Mouse (Mus musculus) ES-Bruce4 (cell line): ENCODE data around the gene P2ry13. TPM values are rescaled to one million over a fixed set of nuclear protein-coding genes. Genes with fewer than 3 reads are reported as not detected.

ENCODE experiments used
- H3K27ac ChIP-seq: 2 replicates; pipeline ENCODE4 v1.5.1; 2012; ENCODE audit warnings: low read length, inconsistent platforms; ENCODE audit not compliant: insufficient read depth
- H3K27me3 ChIP-seq: 2 replicates; pipeline ENCODE4 v1.6.1; 2012; ENCODE audit warnings: mild to moderate bottlenecking, low read length, inconsistent platforms; ENCODE audit not compliant: control insufficient read depth, poor library complexity, insufficient read depth, severe bottlenecking
- H3K36me3 ChIP-seq: 2 replicates; pipeline ENCODE4 v1.6.1; 2012; ENCODE audit warnings: inconsistent platforms, mild to moderate bottlenecking, low read length, moderate library complexity; ENCODE audit not compliant: control insufficient read depth, poor library complexity, insufficient read depth, severe bottlenecking
- H3K4me1 ChIP-seq: one replicate; pipeline ENCODE4 v1.8.1; 2011; ENCODE audit warnings: low read length; ENCODE audit not compliant: control insufficient read depth, insufficient read depth
- H3K4me3 ChIP-seq: 2 replicates; pipeline ENCODE4 v1.5.1; 2011; ENCODE audit warnings: low read depth, mild to moderate bottlenecking, low read length
- H3K9ac ChIP-seq: 2 replicates; pipeline ENCODE4 v1.6.1; 2012; ENCODE audit warnings: low read depth, mild to moderate bottlenecking, inconsistent platforms; ENCODE audit not compliant: poor library complexity, severe bottlenecking
- H3K9me3 ChIP-seq: replicated peaks from 2 replicates; pipeline ENCODE4 v1.6.1; 2012; ENCODE audit warnings: mild to moderate bottlenecking, low read length, inconsistent platforms; ENCODE audit not compliant: control insufficient read depth, poor library complexity, insufficient read depth, severe bottlenecking
- CTCF ChIP-seq: IDR thresholded peaks from one replicate; pipeline ENCODE4 v1.8.1; 2011; ENCODE audit warnings: low read depth, low read length
- EP300 ChIP-seq: IDR thresholded peaks from 2 replicates; pipeline ENCODE4 v1.6.1; 2011; ENCODE audit warnings: low read depth, low read length; ENCODE audit not compliant: insufficient read depth
- POLR2A ChIP-seq: IDR thresholded peaks from one replicate; pipeline ENCODE4 v1.8.1; 2011; ENCODE audit warnings: low read length; ENCODE audit not compliant: insufficient read depth
- polyA plus RNA-seq: library from polyadenylated mRNA; stranded (reverse); fragments of >200 nt; gene quantifications from 2 replicates; pipeline ENCODE4 v1.2.4, GENCODE M21; 2011; ENCODE audit warnings: low read depth; ENCODE audit not compliant: missing spikeins, insufficient read depth, insufficient read length

Gene P2ry13
- polyA plus RNA-seq, 1 experiment = not detected

- Histone ChIP-seq H3K4me1 (no peaks in the 10 kb centered on the region), H3K36me3 (no peaks in the 10 kb centered on the region), H3K9me3 (no peaks in the 10 kb centered on the region), H3K27ac (no peak overlapping the region), H3K9ac (no peak overlapping the region), H3K27me3 (no peaks in the 10 kb centered on the region), H3K4me3 (no peak overlapping the region)
- no peak for TF ChIP-seq POLR2A
- no peak for TF ChIP-seq EP300
- no peak for TF ChIP-seq CTCF
These were observed 50.2 kb downstream of the P2ry13 start for GRCm38 (mm10) chr3:59160465-59160864.

Other genes starting within 250 kb of the P2ry13 start
- 10.3 and 11.7 TPM in 2 replicates for gene Med12l, start 205.1 kb downstream of the P2ry13 start, polyA plus RNA-seq
- gene Gpr171, start 109.1 kb downstream of the P2ry13 start, polyA plus RNA-seq = not detected in 2 replicates
- gene P2ry14, start 57.3 kb downstream of the P2ry13 start, polyA plus RNA-seq = 0.70 and 0.81 TPM in 2 replicates
- not detected in 2 replicates for gene Gpr87, start 15.8 kb downstream of the P2ry13 start, polyA plus RNA-seq
- gene P2ry12, start 52.0 kb upstream of the P2ry13 start, polyA plus RNA-seq = not detected in 2 replicates
- gene Igsf10, start 133.5 kb upstream of the P2ry13 start, polyA plus RNA-seq = 3.2 and 3.8 TPM in 2 replicates